Mouse (Mus musculus) neural tube, embryonic 13.5 days (tissue): ENCODE measurements around the gene Wwtr1. TPM values are rescaled to one million over a fixed set of nuclear protein-coding genes. Genes with fewer than 3 reads are reported as not detected.

Experiments
- ATAC-seq: fragments of 200-750 bp; cut with Nextera tagmentation; 2 replicates; pipeline ENCODE4 v1.8.0; 2017; ENCODE audit warnings: low read depth, mild to moderate bottlenecking, moderate TSS enrichment, moderate library complexity
- H3K27ac ChIP-seq: fragments of 300-500 bp; sonication (generic); replicated peaks from 2 replicates; pipeline ENCODE4 v1.5.1; 2015; ENCODE audit warnings: moderate library complexity, mild to moderate bottlenecking, inconsistent platforms
- H3K27me3 ChIP-seq: fragments of 300-500 bp; sonication (generic); 2 replicates; pipeline ENCODE4 v1.6.1; 2015; ENCODE audit warnings: mild to moderate bottlenecking, inconsistent platforms
- H3K36me3 ChIP-seq: fragments of 300-500 bp; sonication (generic); 2 replicates; pipeline ENCODE4 v1.6.1; 2015; ENCODE audit warnings: mild to moderate bottlenecking, inconsistent platforms
- H3K4me1 ChIP-seq: fragments of 300-500 bp; sonication (generic); replicated peaks from 2 replicates; pipeline ENCODE4 v1.6.1; 2015; ENCODE audit warnings: inconsistent platforms
- H3K4me2 ChIP-seq: fragments of 300-500 bp; sonication (generic); 2 replicates; pipeline ENCODE4 v1.6.1; 2015; ENCODE audit warnings: inconsistent platforms, mild to moderate bottlenecking, moderate library complexity
- H3K4me3 ChIP-seq: fragments of 300-500 bp; sonication (generic); 2 replicates; pipeline ENCODE4 v1.5.1; 2015; ENCODE audit warnings: mild to moderate bottlenecking, inconsistent platforms
- H3K9ac ChIP-seq: fragments of 300-500 bp; sonication (generic); 2 replicates; pipeline ENCODE4 v1.6.1; 2015; ENCODE audit warnings: moderate library complexity, mild to moderate bottlenecking, inconsistent platforms
- H3K9me3 ChIP-seq: fragments of 300-500 bp; sonication (generic); 2 replicates; pipeline ENCODE4 v1.6.1; 2016; ENCODE audit warnings: inconsistent platforms
- WGBS: fragments of 180-500 bp; shearing (Covaris S2); methylation state at CpG from one replicate; pipeline ENCODE4 v1.1.7; 2015; 5-methylcytosine and 5-hydroxymethylcytosine counted together
- polyA plus RNA-seq: library from polyadenylated mRNA; unstranded; fragments of >200 nt; fragmentation: Nextera tagmentation; extraction: Ambion mirVana; gene quantifications from 2 replicates; pipeline ENCODE4 v1.2.1, GENCODE M21; 2015

The Wwtr1 gene
- polyA plus RNA-seq, 1 experiment from 2014 or later = 10.3 TPM

- peak overlapping the region; percentile 10 for H3K4me3 ChIP-seq
Measured at GRCm38 (mm10) chr3:57470981-57471601, 104.6 kb downstream of the Wwtr1 start.

GRCm38 (mm10) chr3:57470326-57470725, 105.4 kb downstream of the Wwtr1 start:
- 7% methylated on average over 5 of the region's 5 CpGs for WGBS
- no peak; the same call in 1 of the 2 replicates for ATAC-seq
- peak overlapping the region; percentile 44 for H3K4me2 ChIP-seq

More at GRCm38 (mm10) chr3:57470981-57471601, 104.6 kb downstream of the Wwtr1 start:
- peaks cover 27% of the 10 kb centered on the region for H3K4me1 ChIP-seq
- H3K9me3 ChIP-seq = no peaks in the 10 kb centered on the region
- no peaks in the 10 kb centered on the region for H3K36me3 ChIP-seq
- H3K27me3 ChIP-seq = no peaks in the 10 kb centered on the region
- 2% methylated on average over 15 of the region's 15 CpGs for WGBS
- peak; percentile 67 for ATAC-seq
- H3K9ac ChIP-seq = peak overlapping the region; percentile 35
- H3K27ac ChIP-seq = peak overlapping the region; percentile 76
- H3K4me2 ChIP-seq = peak overlapping the region; percentile 44

GRCm38 (mm10) chr3:57469325-57469724, 106.4 kb downstream of the Wwtr1 start:
- H3K36me3 ChIP-seq = no peaks in the 10 kb centered on the region
- WGBS = 96% methylated on average over 3 of the region's 3 CpGs
- ATAC-seq = no peak
- H3K9ac ChIP-seq = no peak overlapping the region
- H3K4me2 ChIP-seq = no peak overlapping the region
- no peak overlapping the region for H3K4me3 ChIP-seq
- peaks cover 27% of the 10 kb centered on the region for H3K4me1 ChIP-seq
- no peaks in the 10 kb centered on the region for H3K27me3 ChIP-seq
- no peaks in the 10 kb centered on the region for H3K9me3 ChIP-seq
- H3K27ac ChIP-seq = no peak overlapping the region

More at GRCm38 (mm10) chr3:57470326-57470725, 105.4 kb downstream of the Wwtr1 start:
- H3K27me3 ChIP-seq = no peaks in the 10 kb centered on the region
- no peaks in the 10 kb centered on the region for H3K9me3 ChIP-seq
- no peak overlapping the region for H3K4me3 ChIP-seq
- peak overlapping the region; percentile 76 for H3K27ac ChIP-seq
- H3K4me1 ChIP-seq = peaks cover 27% of the 10 kb centered on the region
- H3K36me3 ChIP-seq = no peaks in the 10 kb centered on the region
- 0 out of 2 replicates have a peak overlapping the region, but pooled peaks have one; percentile 35 for H3K9ac ChIP-seq

- Histone ChIP-seq H3K27me3 (no peaks in the 10 kb centered on the region), H3K9ac (no peak overlapping the region), H3K36me3 (peaks cover 7% of the 10 kb centered on the region; the same call in 1 of the 2 replicates), H3K9me3 (no peaks in the 10 kb centered on the region), H3K4me2 (no peak overlapping the region), H3K4me3 (no peak overlapping the region), H3K27ac (no peak overlapping the region), H3K4me1 (peaks cover 11% of the 10 kb centered on the region)
- WGBS = 73% methylated on average over 3 of the region's 3 CpGs
- ATAC-seq = no peak
Measured at GRCm38 (mm10) chr3:57466289-57466688, 109.4 kb downstream of the Wwtr1 start.

GRCm38 (mm10) chr3:57463302-57463701, 112.4 kb downstream of the Wwtr1 start:
- H3K9ac ChIP-seq = no peak overlapping the region
- no peak overlapping the region for H3K4me2 ChIP-seq
- no peaks in the 10 kb centered on the region for H3K4me1 ChIP-seq
- WGBS = 91% methylated on average over 4 of the region's 4 CpGs
- peaks cover 10% of the 10 kb centered on the region; the same call in 1 of the 2 replicates for H3K36me3 ChIP-seq
- no peak overlapping the region for H3K27ac ChIP-seq
- no peak for ATAC-seq
- H3K9me3 ChIP-seq = no peaks in the 10 kb centered on the region
- H3K27me3 ChIP-seq = no peaks in the 10 kb centered on the region
- H3K4me3 ChIP-seq = no peak overlapping the region

- Histone ChIP-seq H3K9me3 (no peaks in the 10 kb centered on the region), H3K36me3 (peaks cover 10% of the 10 kb centered on the region; the same call in 1 of the 2 replicates), H3K9ac (no peak overlapping the region), H3K27me3 (no peaks in the 10 kb centered on the region), H3K27ac (no peak overlapping the region), H3K4me3 (no peak overlapping the region), H3K4me2 (no peak overlapping the region), H3K4me1 (no peaks in the 10 kb centered on the region)
- ATAC-seq = no peak
- 67% methylated on average over 11 of the region's 11 CpGs for WGBS
Measured at GRCm38 (mm10) chr3:57458652-57459051, 117.1 kb downstream of the Wwtr1 start.

GRCm38 (mm10) chr3:57448445-57448844, 127.3 kb downstream of the Wwtr1 start:
- 0 out of 2 replicates have a peak, but pooled peaks have one; percentile 47 for ATAC-seq

GRCm38 (mm10) chr3:57447889-57448288, 127.8 kb downstream of the Wwtr1 start:
- Histone ChIP-seq H3K9ac (no peak overlapping the region), H3K9me3 (no peaks in the 10 kb centered on the region), H3K4me1 (no peaks in the 10 kb centered on the region), H3K27ac (no peak overlapping the region), H3K36me3 (no peaks in the 10 kb centered on the region), H3K27me3 (no peaks in the 10 kb centered on the region), H3K4me3 (no peak overlapping the region), H3K4me2 (no peak overlapping the region)
- WGBS = 46% methylated on average over 1 of the region's 1 CpGs
- no peak for ATAC-seq

More at GRCm38 (mm10) chr3:57448445-57448844, 127.3 kb downstream of the Wwtr1 start:
- no peaks in the 10 kb centered on the region for H3K9me3 ChIP-seq
- H3K27ac ChIP-seq = no peak overlapping the region
- no peak overlapping the region for H3K4me3 ChIP-seq
- H3K4me2 ChIP-seq = no peak overlapping the region
- H3K36me3 ChIP-seq = no peaks in the 10 kb centered on the region
- H3K4me1 ChIP-seq = no peaks in the 10 kb centered on the region
- no peak overlapping the region for H3K9ac ChIP-seq
- no peaks in the 10 kb centered on the region for H3K27me3 ChIP-seq
- WGBS = 30% methylated on average over 5 of the region's 5 CpGs

GRCm38 (mm10) chr3:57445706-57446105, 130.0 kb downstream of the Wwtr1 start:
- H3K9me3 ChIP-seq = no peaks in the 10 kb centered on the region
- no peak overlapping the region for H3K9ac ChIP-seq
- no peak overlapping the region for H3K4me2 ChIP-seq
- H3K27me3 ChIP-seq = no peaks in the 10 kb centered on the region
- no peaks in the 10 kb centered on the region for H3K4me1 ChIP-seq
- H3K4me3 ChIP-seq = no peak overlapping the region
- no peak overlapping the region for H3K27ac ChIP-seq
- 61% methylated on average over 3 of the region's 3 CpGs for WGBS
- H3K36me3 ChIP-seq = no peaks in the 10 kb centered on the region
- ATAC-seq = no peak

GRCm38 (mm10) chr3:57440956-57441355, 134.8 kb downstream of the Wwtr1 start:
- no peak for ATAC-seq
- 79% methylated on average over 3 of the region's 3 CpGs for WGBS
- no peaks in the 10 kb centered on the region for H3K9me3 ChIP-seq
- H3K4me2 ChIP-seq = no peak overlapping the region
- no peaks in the 10 kb centered on the region for H3K4me1 ChIP-seq
- H3K27ac ChIP-seq = no peak overlapping the region
- no peak overlapping the region for H3K4me3 ChIP-seq
- H3K27me3 ChIP-seq = no peaks in the 10 kb centered on the region
- no peaks in the 10 kb centered on the region for H3K36me3 ChIP-seq
- no peak overlapping the region for H3K9ac ChIP-seq

- no peaks in the 10 kb centered on the region for H3K4me1 ChIP-seq
- no peak overlapping the region for H3K9ac ChIP-seq
- H3K27me3 ChIP-seq = no peaks in the 10 kb centered on the region
- no peak overlapping the region for H3K4me3 ChIP-seq
- ATAC-seq = no peak
- WGBS = 85% methylated on average over 8 of the region's 8 CpGs
- H3K36me3 ChIP-seq = no peaks in the 10 kb centered on the region
- no peaks in the 10 kb centered on the region for H3K9me3 ChIP-seq
- H3K27ac ChIP-seq = no peak overlapping the region
- no peak overlapping the region for H3K4me2 ChIP-seq
Measured at GRCm38 (mm10) chr3:57435364-57435763, 140.3 kb downstream of the Wwtr1 start.

GRCm38 (mm10) chr3:57431706-57432105, 144.0 kb downstream of the Wwtr1 start:
- H3K36me3 ChIP-seq = no peaks in the 10 kb centered on the region
- H3K9me3 ChIP-seq = no peaks in the 10 kb centered on the region
- no peak overlapping the region for H3K27ac ChIP-seq
- no peak overlapping the region for H3K4me2 ChIP-seq
- no peak overlapping the region for H3K4me3 ChIP-seq
- H3K9ac ChIP-seq = no peak overlapping the region
- no peaks in the 10 kb centered on the region for H3K4me1 ChIP-seq
- no peaks in the 10 kb centered on the region for H3K27me3 ChIP-seq
- ATAC-seq = no peak
- 74% methylated on average over 3 of the region's 3 CpGs for WGBS

GRCm38 (mm10) chr3:57429486-57429885, 146.2 kb downstream of the Wwtr1 start:
- Histone ChIP-seq H3K4me2 (no peak overlapping the region), H3K36me3 (no peaks in the 10 kb centered on the region), H3K27me3 (no peaks in the 10 kb centered on the region), H3K4me1 (peaks cover 9% of the 10 kb centered on the region; the same call in 1 of the 2 replicates), H3K9ac (no peak overlapping the region), H3K27ac (no peak overlapping the region), H3K4me3 (no peak overlapping the region), H3K9me3 (no peaks in the 10 kb centered on the region)
- WGBS = 76% methylated on average over 4 of the region's 4 CpGs
- ATAC-seq = no peak
